Mouse (Mus musculus): Measurements from ENCODE around the gene Tpcn2.

Gene Tpcn2

GRCm38 (mm10) chr7:145205363-145205902, 78.4 kb downstream of the Tpcn2 start:
- DNase-seq (ENCODE audit: low read depth, low spot score) = no peak

DNA sequence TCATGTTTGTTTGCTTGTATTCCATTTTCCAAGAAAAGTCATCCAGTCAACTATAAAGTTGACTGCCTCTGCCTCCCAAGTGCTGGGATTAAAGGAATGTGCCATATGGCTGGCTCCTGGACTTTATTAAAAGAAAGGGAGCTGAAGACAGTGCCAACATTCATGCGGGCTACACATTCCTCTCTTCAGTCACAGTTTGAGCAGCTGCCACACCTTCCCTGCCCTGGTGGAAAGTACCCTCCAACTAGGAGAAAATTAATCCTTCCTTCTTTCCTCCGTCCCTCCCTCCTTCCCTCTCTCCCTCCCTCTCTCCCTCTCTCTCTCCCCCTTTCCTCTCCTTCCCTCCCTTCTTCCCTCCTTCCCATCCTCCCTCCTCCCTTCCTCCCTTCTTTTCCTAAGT, 84.1 kb downstream of the Tpcn2 start:
- no peak for DNase-seq (ENCODE audit: low read depth, low spot score)

- no peak for DNase-seq (ENCODE audit: low read depth, low spot score)
Observed at GRCm38 (mm10) chr7:145198223-145198714, 85.5 kb downstream of the Tpcn2 start.

- no peak for DNase-seq (ENCODE audit: low read depth, low spot score)
Observed at GRCm38 (mm10) chr7:145197711-145198110, 86.1 kb downstream of the Tpcn2 start.

DNA sequence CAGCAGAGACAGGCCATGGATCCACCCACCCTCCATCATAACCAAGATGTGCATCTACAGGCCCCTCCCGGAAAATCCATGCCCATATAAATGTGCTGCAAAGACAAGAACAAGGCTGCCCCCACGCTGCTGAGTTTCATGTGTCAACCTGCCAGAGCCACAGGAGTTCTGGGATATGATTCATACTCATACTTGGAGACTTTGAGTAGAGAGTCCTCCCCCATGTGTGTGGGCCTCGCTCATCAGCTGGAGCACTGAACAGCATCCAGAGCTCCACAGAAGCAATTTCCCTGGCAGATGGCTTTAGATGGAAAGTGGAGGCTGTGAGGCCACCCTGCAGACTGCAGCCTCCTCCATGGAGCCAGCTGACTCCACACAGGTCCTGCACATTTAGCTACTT, 86.8 kb downstream of the Tpcn2 start:
- DNase-seq (ENCODE audit: low read depth, low spot score) = no peak

DNA sequence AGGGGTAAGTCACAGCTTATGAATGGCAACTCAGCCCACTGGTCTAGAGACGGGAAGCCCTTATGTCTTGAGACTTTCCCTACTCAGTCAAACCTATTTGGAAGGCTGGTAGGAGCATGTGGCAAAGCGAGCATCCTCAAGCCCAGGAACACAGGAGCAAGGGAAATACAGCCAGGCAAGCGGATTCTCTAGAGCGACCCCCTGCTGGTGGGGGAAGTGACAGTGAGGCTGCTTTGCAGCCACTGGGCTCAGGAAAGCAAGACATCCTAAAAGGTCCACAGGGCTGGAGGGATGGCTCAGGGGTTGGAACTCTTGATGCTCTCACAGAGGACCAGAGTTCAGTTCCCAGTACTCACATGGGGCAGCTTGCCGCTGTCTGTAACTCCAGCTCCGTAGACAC, 87.5 kb downstream of the Tpcn2 start:
- DNase-seq (ENCODE audit: low read depth, low spot score) = no peak

DNA sequence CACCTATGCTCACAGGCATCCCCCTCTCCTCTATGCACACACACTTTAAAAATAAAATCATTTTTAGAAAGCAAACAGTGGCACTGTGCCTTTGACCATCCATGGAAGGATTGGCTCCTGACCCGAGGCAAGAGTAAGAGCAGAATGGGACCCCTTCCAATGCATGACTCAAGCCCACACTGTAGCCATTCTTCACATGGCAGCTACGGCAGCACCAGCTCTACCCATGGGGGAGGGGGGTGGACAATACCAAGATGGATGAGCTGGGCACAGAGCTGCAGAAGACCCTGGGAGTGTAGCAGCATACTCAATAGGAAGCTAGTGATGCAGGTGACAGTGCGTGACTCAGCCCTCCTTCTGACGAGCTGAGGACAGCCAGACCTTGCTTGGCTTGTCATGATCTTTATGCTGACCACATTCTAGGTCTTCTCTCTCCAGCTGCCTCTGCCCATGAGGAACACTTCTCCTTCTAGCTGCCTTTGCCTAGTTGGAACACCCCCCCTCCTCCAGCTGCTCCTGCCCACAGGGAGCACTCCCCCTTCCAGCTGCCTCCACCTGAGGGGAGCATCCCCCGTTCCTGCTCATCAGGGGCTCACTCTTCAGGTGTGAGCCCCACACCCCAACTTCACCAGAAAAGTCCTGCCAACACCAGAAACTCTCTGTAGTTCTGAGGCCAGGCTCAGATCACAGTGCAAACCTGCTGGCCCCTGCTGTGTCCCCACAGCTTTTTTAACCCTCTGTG, 88.5 kb downstream of the Tpcn2 start:
- no peak for DNase-seq (ENCODE audit: low read depth, low spot score)

GRCm38 (mm10) chr7:145194455-145195161, 89.2 kb downstream of the Tpcn2 start:
- DNase-seq (ENCODE audit: low read depth, low spot score) = no peak

DNA sequence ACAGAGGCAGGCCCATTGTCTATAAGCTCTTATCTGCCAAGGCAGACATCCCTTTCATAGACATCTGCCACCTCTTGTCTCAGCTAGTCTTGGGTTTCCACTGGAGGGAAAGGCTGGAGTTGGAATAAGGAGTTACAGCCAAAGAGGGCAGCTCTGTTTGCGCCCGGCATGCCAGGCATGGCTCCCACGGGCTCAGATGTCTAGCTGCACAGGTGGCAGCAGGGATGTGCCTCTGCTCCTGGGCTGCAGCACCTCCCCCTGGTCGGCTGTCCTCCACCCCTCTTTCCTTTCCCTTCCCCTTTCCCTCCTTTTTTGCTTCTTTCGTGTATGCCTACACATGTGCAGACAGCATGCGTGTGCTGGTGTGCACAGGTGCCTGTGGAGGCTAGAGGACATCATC, 91.0 kb downstream of the Tpcn2 start:
- no peak for DNase-seq (ENCODE audit: low read depth, low spot score)

GRCm38 (mm10) chr7:145190520-145190919, 93.3 kb downstream of the Tpcn2 start:
- no peak for DNase-seq (ENCODE audit: low read depth, low spot score)

DNA sequence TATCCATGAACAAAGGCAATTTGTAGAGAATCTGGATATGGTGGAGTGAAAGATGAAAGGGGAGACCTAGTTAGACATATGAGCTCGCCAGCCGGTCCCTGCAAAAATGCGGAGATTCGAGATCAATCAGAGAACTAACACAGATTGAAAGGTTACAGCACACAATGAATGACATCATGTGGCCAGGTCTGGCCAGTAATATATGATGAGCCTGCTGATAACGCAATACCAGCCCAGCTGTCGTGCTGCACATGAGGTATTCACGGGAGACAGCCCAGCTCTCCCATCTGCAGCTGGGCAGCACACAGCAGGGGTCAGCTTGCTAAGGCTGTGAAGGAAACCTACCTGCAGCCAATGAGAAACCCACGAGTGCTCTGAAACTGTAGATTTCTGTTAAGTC, 94.5 kb downstream of the Tpcn2 start:
- no peak for DNase-seq (ENCODE audit: low read depth, low spot score)

GRCm38 (mm10) chr7:145187802-145188201, 96.0 kb downstream of the Tpcn2 start:
- DNase-seq (ENCODE audit: low read depth, low spot score) = no peak

DNA sequence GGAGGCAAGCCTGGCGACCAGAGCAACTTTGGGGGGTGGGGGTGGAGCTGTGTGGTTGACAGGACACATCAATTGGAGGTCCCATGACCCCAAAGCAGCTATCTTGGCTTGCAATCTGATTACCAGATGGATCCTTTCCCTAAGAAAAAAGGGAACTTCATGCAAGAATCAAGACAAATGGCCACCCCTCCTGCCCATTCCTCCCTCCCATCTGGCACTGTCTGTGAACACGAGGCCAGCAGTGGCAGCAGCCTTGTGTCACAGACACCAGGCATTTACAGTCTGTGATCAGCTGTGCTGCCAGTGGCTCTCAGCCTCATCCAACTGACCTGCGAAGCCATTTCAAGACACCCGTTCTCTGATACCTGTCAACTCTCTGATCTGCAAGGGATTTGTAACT, 101.4 kb downstream of the Tpcn2 start:
- no peak for DNase-seq (ENCODE audit: low read depth, low spot score)

GRCm38 (mm10) chr7:145181376-145182034, 102.3 kb downstream of the Tpcn2 start:
- DNase-seq (ENCODE audit: low read depth, low spot score) = no peak

- DNase-seq (ENCODE audit: low read depth, low spot score) = no peak
Observed at GRCm38 (mm10) chr7:145179691-145180091, 104.1 kb downstream of the Tpcn2 start.

GRCm38 (mm10) chr7:145176750-145177589, 106.8 kb downstream of the Tpcn2 start:
- peak; percentile 28 for DNase-seq (ENCODE audit: low read depth, low spot score)

DNA sequence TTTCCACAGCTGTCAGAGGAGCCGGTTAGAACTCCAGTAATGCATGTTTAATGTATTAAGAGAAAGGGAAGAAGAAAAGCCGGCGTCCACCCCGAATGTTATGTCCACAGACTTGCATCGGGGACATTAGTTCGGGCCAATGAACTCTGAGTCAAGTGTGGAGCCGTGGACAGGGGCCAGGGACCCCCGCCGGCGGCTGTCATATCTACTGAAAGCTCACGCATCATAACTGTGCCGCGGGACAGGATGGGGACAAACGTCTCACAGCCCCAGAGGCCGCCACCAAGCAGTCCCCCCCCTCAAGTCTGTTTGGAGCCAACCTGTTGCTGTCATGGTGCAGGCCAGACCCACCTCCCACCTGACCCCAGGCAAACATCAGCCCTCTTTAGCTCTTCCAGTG, 110.2 kb downstream of the Tpcn2 start:
- DNase-seq (ENCODE audit: low read depth, low spot score) = no peak

- DNase-seq (ENCODE audit: low read depth, low spot score) = peak; percentile 67
Observed at GRCm38 (mm10) chr7:145173116-145173515, 110.7 kb downstream of the Tpcn2 start.

DNA sequence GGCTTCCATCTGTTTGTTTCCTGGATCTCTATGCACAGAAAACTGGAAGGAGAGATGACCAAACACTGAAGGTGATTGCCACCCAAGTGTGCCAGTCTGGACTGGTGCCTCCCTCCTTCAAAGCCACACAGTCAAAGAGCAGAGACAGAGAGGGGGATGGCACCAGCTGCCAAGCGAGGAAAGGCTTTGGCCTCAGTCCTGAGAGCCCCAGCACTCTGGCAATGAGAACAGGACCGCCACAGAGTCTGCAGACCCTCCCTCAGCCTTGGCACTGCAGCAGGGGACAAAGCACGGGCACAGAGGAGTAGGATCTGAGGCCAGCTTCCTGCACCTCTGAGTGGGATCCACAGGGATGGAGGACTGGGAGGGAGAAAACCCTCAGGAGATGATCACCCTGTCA, 114.1 kb downstream of the Tpcn2 start:
- no peak for DNase-seq (ENCODE audit: low read depth, low spot score)

DNA sequence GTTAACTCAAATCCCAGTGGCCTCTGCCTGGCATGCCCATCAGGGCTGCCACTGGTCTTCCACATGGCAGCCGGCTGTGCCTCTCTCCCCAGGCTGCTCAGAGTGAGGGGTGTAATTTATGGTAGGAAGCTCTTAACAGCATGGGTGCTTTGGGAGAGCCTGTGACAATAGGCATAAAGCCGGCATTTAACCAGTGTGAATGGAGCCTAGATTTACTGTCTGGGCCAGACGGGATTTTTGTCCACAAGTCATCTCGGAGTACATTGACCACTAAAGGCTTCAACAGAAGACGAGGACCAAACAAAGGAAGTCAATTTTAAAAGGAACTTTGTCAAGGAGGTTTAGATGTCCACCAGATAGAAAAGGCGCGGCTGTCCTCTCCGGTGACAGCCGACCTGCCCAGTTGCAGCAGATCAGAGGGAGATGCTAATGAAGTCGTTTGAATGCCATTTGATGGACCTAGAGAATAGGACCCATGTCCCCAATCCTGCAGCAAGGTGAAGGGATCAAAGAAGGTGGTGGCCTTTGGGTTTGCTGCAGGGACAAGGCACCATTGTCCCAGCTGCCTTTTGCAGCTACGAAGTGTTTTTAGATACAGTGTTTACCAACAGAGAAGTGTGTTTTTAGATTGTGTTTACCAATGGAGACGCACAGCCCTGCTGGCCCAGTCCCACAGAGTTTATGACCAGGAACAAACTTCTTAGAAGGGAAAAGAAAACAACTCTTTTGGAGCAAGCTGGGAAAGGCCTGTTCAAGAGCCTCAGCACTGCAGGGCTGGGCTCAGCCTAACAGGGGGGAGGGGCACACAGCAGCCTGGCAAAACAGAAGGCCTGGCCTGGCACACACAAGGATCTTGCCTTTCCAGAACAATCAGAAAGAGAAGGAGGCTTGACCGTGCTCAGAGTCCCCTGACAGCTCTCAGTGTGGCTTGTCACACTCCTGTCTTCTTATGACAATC, 124.2 kb downstream of the Tpcn2 start:
- DNase-seq (ENCODE audit: low read depth, low spot score) = no peak
